Mouse (Mus musculus): ENCODE measurements around the gene Gm35315. TPM values are rescaled to one million over a fixed set of nuclear protein-coding genes. Genes with fewer than 3 reads are reported as not detected.
"Not testable (repeated sequence)": the region's sequence is repeated elsewhere in the genome, so short reads cannot be mapped to it uniquely, and the experiment has no call there.

Gm35315 gene
- total RNA-seq, 2 experiments from 2014 or later, result 0.25 to 0.53 TPM

DNA sequence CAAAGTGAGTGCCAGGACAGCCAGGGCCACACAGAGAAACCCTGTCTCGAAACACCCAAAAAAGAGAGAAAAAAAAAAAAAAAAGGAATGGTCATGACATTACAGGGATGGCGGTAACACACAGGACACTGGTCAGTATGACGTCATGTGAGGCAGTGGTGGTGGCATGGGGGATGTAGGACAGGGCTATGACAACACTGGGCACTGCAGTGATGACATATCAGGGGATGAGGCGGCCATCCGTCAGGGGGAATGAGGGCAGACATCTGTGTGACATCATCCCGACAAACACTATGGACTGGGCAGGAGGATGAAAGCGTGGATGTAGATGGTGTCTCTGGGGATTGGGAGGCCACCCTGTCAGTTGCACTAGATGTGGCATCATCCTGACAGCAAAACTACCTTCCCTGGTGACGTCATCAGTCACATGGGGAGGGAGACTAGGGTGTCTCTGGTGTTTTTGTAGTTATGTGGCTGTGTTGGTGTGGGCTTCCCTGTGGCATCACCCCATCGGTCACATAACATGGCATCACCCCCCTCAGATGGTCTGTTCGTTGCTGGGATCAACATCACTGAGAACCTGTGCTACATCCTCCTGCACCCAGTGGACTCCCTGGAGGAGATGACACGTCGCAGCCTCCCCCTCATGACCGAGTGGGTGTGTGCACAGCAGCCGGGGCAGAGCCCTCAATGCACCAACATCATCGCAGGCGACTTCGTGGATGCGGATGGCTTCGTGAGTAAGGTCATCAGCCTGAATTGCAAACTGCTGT is 8.8 kb upstream of the Gm35315 start:
- peak in 1 of 2 experiments; percentile 23 for DNase-seq (ENCODE audit: low spot score in 2 of 2)
- intact Hi-C loops (cut with DNase I), result no loop called here

DNA sequence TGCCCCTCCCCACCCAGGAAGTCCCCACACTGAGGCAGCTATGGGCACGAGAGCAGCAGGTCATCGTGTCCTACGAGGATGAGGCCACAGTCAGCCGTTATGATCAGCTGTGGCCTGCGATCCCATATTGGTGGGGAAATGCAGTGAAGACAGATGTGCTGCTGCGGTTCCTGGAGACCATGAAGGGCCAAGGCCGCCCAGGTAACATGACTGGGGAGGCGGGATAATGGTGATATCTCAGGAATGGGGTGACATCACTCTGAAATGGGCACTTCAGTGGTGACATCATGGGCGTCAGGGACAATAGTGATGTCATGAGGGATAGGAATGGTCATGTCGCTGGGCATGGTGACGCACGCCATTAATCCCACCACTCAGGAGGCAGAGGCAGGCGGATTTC is 8.2 kb upstream of the Gm35315 start:
- DNase-seq (ENCODE audit: low spot score in 2 of 2), result no peak
- intact Hi-C loops (cut with DNase I), result no loop called here

DNA sequence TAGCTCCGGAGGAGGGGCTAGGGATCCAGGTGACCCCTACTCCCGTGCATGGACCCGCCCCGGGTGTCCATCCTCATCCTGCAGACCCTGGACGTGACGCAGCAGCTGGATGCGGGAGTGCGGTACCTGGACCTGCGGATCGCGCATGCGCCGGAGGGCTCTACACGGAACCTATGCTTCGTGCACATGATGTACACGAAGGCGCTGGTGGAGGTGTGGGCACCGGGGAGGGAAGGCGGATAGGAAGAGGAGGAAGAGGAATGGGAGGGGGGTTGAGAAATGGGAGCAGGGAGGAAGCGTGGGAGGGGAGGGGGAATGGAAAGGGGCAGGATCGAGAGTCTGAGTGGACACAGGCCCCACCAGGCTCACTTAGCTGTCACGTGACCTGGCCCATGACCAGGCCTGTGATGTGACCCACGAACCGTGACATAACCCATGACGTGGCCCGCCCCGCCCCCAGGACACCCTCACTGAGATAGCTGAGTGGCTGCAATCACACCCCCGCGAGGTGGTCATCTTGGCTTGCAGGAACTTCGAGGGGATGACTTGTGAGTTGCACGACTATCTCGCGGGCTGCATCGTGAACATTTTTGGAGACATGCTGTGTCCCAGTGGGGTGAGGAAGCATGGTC is 7.6 kb upstream of the Gm35315 start:
- intact Hi-C loops (cut with DNase I), result no loop called here
- DNase-seq (ENCODE audit: low spot score in 2 of 2), result peak; percentile 69 to 82

DNA sequence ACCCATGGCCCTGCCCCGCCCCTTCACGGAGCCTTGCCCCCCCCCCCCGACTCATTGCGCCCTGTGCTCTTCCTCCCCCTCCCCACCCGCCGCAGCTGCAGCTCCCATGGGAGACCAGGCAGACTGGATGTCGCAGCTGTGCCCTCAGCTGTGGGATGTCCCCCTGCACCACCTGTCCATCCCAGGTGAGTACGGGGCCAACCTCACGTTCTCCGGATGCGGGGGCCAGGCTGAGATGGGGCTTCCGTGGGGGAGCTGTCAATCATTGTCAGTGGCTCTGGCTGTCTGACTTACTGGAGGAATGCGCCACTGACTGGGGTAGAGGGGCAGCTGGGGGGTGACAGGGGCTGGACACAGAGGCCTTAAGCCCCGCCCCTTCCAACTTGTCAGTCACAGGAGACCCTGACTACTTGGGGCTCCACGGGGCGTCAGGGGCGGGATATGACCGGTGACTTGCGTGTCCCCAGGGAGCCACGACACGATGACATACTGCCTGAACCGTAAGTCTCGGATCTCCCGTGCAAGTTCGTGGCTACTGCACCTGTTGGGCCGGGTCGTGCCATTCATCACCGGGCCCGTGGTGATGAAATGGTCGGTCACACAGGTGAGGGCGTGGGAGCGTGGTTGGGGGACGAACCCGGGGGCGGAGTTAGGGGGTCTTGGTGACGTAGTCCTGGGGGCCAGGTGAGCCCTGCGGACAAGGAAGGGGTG is 6.9 kb upstream of the Gm35315 start:
- peak in 1 of 2 experiments; percentile 33 for DNase-seq (ENCODE audit: low spot score in 2 of 2)
- intact Hi-C loops (cut with DNase I), result no loop called here

DNA sequence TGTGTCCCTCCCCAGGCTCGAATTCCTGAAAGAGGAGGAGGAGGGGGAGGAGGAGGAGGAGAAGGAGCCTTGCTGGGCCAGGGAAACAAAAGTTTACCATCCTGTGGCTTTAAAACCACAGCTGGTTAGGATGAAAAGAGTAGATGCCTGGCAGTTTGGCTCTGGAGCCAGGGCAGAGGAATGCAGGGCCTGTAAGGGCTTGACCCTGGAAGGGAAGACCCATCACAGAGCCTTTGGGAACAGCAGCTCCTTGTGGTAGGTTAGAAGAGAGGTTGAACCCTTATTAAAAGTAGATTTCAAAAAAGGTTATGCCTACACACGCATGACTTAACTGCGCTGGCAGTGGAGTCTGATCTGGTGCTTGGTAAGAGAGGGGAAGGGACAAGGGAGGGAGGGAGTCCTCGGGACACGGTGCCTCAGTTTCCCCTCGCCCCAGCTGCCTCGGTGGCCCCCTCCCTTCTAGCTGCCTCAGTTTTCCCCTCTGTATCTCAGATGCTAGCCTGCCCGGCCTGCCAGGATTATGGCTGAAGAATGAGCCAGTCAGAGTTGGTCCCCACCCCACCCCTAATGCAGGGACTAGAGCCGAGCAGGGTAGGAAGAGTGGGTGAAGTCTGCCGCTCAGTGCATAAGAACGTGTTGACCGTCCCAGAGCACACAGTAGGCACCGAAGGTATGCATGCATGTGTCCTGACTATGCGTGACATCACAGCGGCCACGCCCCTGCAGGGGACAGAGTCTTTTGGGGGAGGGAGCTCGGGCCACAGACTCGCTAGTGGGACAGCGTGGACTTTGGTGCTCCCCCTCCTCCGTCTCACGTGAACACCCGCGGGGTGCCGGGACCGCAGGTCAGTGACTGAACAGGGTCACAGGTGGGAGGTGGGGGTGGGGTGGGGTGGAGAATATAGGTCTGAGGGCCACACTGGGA is 5.7 kb upstream of the Gm35315 start, which contains the start of gene Plcxd1:
Plcxd1 (plus strand) TSS at position 314 of the 925 bp plus-strand sequence.
- intact Hi-C loops (cut with DNase I), result loop anchor here (10.0 kb wide), 1 partner anchor 1405 kb away; the partner anchor contains the start of gene Fgfrl1
- no peak for DNase-seq (ENCODE audit: low spot score in 2 of 2)

DNA sequence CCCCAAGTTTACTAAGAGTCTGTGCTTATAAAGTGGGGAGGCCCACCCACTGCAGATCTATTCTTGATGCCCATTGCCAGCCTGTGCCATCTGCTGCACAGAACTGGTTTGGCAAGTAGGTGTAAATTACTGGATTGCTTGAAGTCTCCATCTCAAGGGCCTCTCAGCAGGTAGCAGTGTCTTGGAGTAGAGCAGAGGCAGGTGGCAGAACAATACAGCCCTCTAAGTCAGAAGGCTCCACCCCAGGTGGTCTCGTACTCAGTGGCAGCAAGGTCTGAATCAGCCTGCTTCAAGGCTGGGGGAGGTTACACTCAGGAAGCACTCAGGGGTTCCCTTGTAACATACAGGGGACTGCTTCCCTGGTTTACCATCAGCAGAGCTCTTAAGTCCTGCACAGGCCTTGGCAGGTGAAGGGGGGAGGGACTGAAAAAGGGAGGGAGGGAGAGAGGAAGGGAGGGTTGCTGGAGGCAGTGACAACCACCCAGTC is 4.8 kb upstream of the Gm35315 start:
- DNase-seq (ENCODE audit: low spot score in 2 of 2), result peak; percentile 41 to 85
- intact Hi-C loops (cut with DNase I), result loop anchor here (10.0 kb wide), 1 partner anchor 1404 kb away; the partner anchor contains the start of gene Fgfrl1

DNA sequence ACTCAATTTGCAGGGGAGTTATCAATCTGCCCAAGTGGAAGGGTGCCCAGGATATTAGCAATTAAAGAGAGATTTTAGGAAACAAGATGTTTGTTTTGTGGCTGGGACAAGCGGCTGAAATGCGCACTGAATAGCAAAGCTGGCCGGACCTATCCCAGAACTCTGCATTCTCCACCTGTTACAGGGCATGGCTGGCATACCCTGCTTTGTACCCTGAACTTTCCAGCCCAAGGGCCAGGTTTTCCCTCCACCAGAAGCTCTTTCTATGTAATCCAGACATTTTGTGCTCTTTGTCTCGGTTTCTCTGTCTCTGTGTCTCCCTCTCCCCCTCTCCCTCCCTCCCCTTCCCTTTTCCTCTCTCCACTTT is 610 bp upstream of the Gm35315 start:
- no peak for DNase-seq (ENCODE audit: low spot score in 2 of 2)

DNA sequence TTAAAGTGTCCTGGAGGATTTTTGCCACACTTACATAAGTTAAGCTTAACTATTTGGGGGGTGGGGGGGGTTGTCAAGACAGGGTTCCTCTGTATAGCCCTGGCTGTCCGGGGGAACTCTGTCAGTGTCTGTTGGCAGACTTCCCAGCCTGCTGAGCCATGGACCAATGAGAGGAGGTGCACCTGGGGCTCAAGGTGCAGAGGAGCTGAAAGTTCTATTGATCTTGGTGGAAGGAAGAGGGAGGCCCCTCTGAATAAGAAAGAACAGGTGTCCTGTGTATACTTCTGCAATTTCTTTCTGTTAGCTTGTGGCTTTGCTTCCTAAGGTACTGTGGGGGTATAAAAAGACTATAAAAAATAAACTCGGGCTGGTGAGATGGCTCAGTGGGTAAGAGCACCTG is 2.7 kb downstream of the Gm35315 start:
- no peak for DNase-seq (ENCODE audit: low spot score in 2 of 2)
- intact Hi-C loops (cut with DNase I), result loop anchor here (5.0 to 10.0 kb wide), 2 partner anchors 34 to 1397 kb away; partner anchors contain the start of gene Fgfrl1

More for the DNA sequence above, 610 bp upstream of the Gm35315 start:
- intact Hi-C loops (cut with DNase I), result loop anchor here (5.0 to 10.0 kb wide), 2 partner anchors 38 to 1400 kb away; partner anchors contain the start of gene Fgfrl1

DNA sequence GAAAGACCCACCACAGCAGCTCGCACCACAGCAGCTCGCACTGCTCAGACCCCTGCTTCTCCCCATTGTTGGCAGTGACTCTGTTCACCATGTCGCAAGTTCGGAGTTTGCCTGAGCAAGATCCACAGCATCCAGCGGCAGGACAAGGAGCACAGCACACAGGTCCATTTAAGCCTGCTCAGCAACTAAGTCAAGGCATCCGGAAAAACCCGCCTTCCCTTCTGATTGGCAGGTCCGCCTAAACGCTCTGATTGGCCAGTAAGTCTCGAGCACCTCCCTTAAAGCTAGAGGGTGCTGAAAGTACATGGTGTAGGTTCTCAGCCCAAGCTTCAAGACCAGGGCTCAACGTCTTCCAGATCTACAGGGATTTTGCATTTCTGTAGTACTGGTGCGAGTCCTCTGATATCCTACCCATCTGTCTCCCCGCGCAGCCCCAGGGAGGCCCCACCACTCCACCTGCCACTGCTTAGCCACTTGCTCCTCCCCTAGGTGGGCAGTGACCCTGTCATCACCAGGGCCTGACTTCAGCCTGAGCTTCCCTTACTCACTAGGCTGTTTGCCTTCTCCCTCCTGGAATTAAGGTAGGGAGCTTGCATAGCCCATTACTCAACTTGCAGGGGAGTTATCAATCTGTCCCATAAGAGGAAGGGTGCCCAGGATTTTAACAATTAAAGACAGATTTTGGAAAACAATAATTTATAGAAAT is 7.9 kb downstream of the Gm35315 start:
- DNase-seq (ENCODE audit: low spot score in 2 of 2), result no peak
- intact Hi-C loops (cut with DNase I), result no loop called here

DNA sequence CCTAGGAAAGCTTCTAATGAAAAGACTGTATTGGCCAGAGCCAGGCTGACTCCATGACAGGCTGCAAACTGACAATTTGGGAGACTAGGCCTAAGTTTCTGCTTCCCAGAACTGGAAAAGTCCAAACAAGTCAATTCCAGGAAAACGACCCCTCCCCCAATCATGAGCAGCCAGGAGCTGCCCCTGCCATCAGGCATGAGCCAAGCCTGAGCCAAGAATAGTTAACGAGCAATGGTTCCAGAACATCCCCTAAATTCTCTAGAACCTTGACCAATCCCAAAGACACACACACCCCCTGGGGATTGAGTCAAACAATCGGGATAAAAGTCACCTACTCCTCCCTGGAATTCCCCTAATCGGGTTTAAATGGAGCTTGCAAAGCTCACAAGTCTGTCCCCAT is 11.3 kb downstream of the Gm35315 start:
- no peak for DNase-seq (ENCODE audit: low spot score in 2 of 2)
- intact Hi-C loops (cut with DNase I), result no loop called here

DNA sequence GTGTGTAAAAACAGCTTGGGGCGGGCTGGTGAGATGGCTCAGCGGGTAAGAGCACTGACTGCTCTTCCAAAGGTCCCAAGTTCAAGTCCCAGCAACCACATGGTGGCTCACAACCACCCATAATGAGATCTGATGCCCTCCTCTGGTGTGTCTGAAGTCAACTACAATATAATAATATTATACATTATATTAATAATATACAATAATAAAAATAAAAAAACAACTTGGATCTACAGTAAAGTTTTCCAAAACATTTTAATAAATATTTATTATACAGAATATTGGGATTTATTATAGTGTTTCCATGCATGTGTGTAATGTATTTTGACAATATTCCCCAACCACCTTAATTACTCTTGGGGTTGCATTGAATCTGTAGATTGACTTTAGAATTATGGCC is 21.8 kb downstream of the Gm35315 start, which contains the start of gene Gm17655:
Gm17655 (minus strand) TSS at position 101 of the 400 bp plus-strand sequence.
- intact Hi-C loops (cut with DNase I); DNase-seq (ENCODE audit: low spot score in 2 of 2): not testable (repeated sequence)

DNA sequence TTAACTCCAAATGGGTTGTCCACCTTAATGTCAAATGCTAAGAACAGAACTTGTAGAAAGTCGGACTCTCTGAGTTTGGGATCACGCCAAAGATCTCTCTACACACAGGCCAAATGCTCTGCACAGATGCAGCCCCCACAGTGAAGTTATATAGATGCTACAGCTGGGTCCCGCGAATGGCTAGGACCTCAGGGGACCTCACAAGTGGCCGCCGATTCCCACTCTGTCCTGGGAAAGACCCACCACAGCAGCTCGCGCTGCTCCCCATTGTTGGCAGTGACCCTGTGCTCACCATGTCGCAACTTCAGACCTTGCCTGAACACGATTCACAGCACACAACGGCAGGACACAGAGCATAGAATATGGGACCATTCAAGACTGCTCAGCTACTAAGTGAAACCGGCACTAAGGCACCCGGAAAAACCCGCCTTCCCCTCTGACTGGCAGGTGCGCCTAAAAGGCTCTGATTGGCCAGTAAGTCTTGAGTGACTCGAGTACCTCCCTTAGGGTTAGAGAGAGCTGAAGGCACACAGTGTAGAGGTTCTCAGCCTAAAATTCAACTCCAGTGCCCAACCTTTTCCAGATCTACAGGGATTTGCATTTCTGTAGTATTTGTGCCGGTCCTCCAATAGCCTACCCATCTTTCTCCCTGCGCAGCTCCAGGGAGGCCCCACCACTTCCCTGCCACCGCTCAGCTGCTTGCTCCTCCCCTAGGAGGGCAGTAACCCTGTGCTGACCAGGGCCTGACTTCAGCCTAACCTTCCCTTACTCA is 36.4 kb downstream of the Gm35315 start:
- DNase-seq (ENCODE audit: low spot score in 2 of 2), result peak; percentile 81 to 93
- intact Hi-C loops (cut with DNase I), result loop anchor here (5.0 kb wide), 1 partner anchor 34 kb away; the partner anchor contains the start of gene Gm35315

Other genes starting within 250 kb of the Gm35315 start
- 10 to 100 TPM; 31.5 to 37.3 TPM for gene Gm15446, start 171.0 kb downstream of the Gm35315 start, total RNA-seq (2021)
- gene Zfp932, start 97.9 kb downstream of the Gm35315 start, total RNA-seq (2021), result 10 to 100 TPM; 44.6 to 56.6 TPM
- gene Gm17655, start 21.9 kb downstream of the Gm35315 start, total RNA-seq (2021), result 10 to 100 TPM in 1 of 2 experiments, 1 to 10 TPM in 1; 8.1 to 10.3 TPM
- 10 to 100 TPM in 1 of 2 experiments, 1 to 10 TPM in 1; 9.6 to 12.8 TPM for gene Plcxd1, start 5.5 kb upstream of the Gm35315 start, total RNA-seq (2021)
- 10 to 100 TPM; 80.5 to 95.6 TPM for gene Gtpbp6, start 13.8 kb upstream of the Gm35315 start, total RNA-seq (2021)
- gene Zfp605, start 15.7 kb upstream of the Gm35315 start, total RNA-seq (2021), result 10 to 100 TPM; 17.4 to 18.6 TPM
- 10 to 100 TPM; 51.3 to 54.7 TPM for gene Chfr, start 41.4 kb upstream of the Gm35315 start, total RNA-seq (2021)
- 10 to 100 TPM; 42.3 to 44.4 TPM for gene Golga3, start 82.3 kb upstream of the Gm35315 start, total RNA-seq (2021)
- 10 to 100 TPM; 37.5 to 46.0 TPM for gene Ankle2, start 136.6 kb upstream of the Gm35315 start, total RNA-seq (2021)
- 10 to 100 TPM; 60.0 to 65.1 TPM for gene Pgam5, start 175.5 kb upstream of the Gm35315 start, total RNA-seq (2021)
- gene Pxmp2, start 191.8 kb upstream of the Gm35315 start, total RNA-seq (2021), result 1 to 10 TPM; 8.0 to 8.1 TPM
- gene Pole, start 191.9 kb upstream of the Gm35315 start, total RNA-seq (2021), result 1 to 10 TPM; 1.3 TPM
- gene P2rx2, start 248.8 kb upstream of the Gm35315 start, total RNA-seq (2021), result under 1 TPM in 1 of 2 experiments, not detected in 1; 0.23 TPM

Data from left cerebral cortex, postnatal 25 days (tissue).